Mouse (Mus musculus) thymus, postnatal 10 days (tissue): ENCODE data around the gene Nipal3.

Experiments
- DNase-seq, 2 experiments: peaks; one replicate each; pipeline ENCODE4 v3.0.0; 2021; ENCODE audit warnings: low spot score in 2 of 2

Nipal3 gene

GRCm38 (mm10) chr4:135494521-135495396 lies at the start of gene Nipal3, which contains the start of gene Stpg1:
TSS of gene Nipal3 (minus strand) at chr4:135495038.
TSS of gene Stpg1 (plus strand) at chr4:135494790.
- peak; percentile 83 to 84 for DNase-seq

GRCm38 (mm10) chr4:135544284-135544683 lies 49.4 kb upstream of the Nipal3 start:
- DNase-seq = no peak

GRCm38 (mm10) chr4:135540057-135540456 lies 45.2 kb upstream of the Nipal3 start:
- DNase-seq = no peak

- no peak for DNase-seq
These were observed 44.2 kb upstream of the Nipal3 start for GRCm38 (mm10) chr4:135539056-135539455.

- no peak for DNase-seq
These were observed 40.2 kb upstream of the Nipal3 start for GRCm38 (mm10) chr4:135535021-135535420.

GRCm38 (mm10) chr4:135533001-135533400 lies 38.2 kb upstream of the Nipal3 start:
- DNase-seq = no peak

- DNase-seq = no peak
These were observed 37.2 kb upstream of the Nipal3 start for GRCm38 (mm10) chr4:135531771-135532613.

- no peak for DNase-seq
These were observed 36.4 kb upstream of the Nipal3 start for GRCm38 (mm10) chr4:135531236-135531635.

- no peak for DNase-seq
These were observed 35.4 kb upstream of the Nipal3 start for GRCm38 (mm10) chr4:135530270-135530669.

GRCm38 (mm10) chr4:135526039-135526710 lies 31.3 kb upstream of the Nipal3 start:
- DNase-seq = no peak

- no peak for DNase-seq
These were observed 30.2 kb upstream of the Nipal3 start for GRCm38 (mm10) chr4:135525057-135525456.

GRCm38 (mm10) chr4:135523939-135524338 lies 29.1 kb upstream of the Nipal3 start:
- no peak for DNase-seq

GRCm38 (mm10) chr4:135520421-135520820 lies 25.6 kb upstream of the Nipal3 start:
- no peak for DNase-seq

- no peak for DNase-seq
These were observed 23.3 kb upstream of the Nipal3 start for GRCm38 (mm10) chr4:135518135-135518534.

- DNase-seq = peak in 1 of 2 experiments; percentile 61
These were observed 21.8 kb upstream of the Nipal3 start for GRCm38 (mm10) chr4:135516351-135517316.

- DNase-seq = no peak
These were observed 20.1 kb upstream of the Nipal3 start for GRCm38 (mm10) chr4:135514925-135515324.

GRCm38 (mm10) chr4:135513865-135514264 lies 19.0 kb upstream of the Nipal3 start:
- no peak for DNase-seq

- no peak for DNase-seq
These were observed 14.7 kb upstream of the Nipal3 start for GRCm38 (mm10) chr4:135509515-135509914.

GRCm38 (mm10) chr4:135508419-135509039 lies 13.7 kb upstream of the Nipal3 start:
- DNase-seq = peak; percentile 14 to 71
